12 mouse cellular contexts compared by ENCODE assay signal in genomic region chr1:159660620-159661501, GRCm38 (mm10).
A peak's percentile ranks its signal among the peaks of the same experiment; 100 is the strongest.
DNase-seq lines count a peak whose midpoint lies in the region; ATAC-seq and TF ChIP-seq lines count a peak whose summit lies in the region.
"Had no signal": no experiment of that assay in that cellular context is flagged by ENCODE, and none has a peak within 500 bp of the region (broad histone marks: within the 10 kb centered on the region; RNA-seq: fewer than 3 reads in every experiment).

No protein-coding gene starts in this region.

- DNase-seq in heart, adult 11 months: peak; percentile 87
- no peak for DNase-seq in heart, adult 2 months
- peak; percentile 30 for DNase-seq in adipocyte (ENCODE audit: low spot score)
- DNase-seq in layer of hippocampus, adult 9-11 months: peak; percentile 67
- DNase-seq in kidney, adult 9 months: no peak
- no peak for DNase-seq in retina, postnatal 1 day
- DNase-seq in kidney, postnatal 36 days: no peak
- DNase-seq: gastrocnemius, adult 2 months; lung, embryonic 14.5 days had no signal

- H3K79me2 ChIP-seq in heart, adult 2 months (replicated peaks; ENCODE audit: control insufficient read depth, insufficient read depth, low read length): no peaks in the 10 kb centered on the region

- no peaks in the 10 kb centered on the region for H3K27me3 ChIP-seq in heart, adult 2 months (ENCODE audit: control insufficient read depth, insufficient read depth, low read length)
- H3K27me3 ChIP-seq in midbrain, embryonic 15.5 days (replicated peaks): no peaks in the 10 kb centered on the region
- H3K27me3 ChIP-seq: embryonic facial prominence, embryonic 13.5 days had no signal

- no peak for TF ChIP-seq EP300 in heart, adult 2 months (IDR thresholded peaks at IDR 0.05; ENCODE audit: insufficient read depth, low read depth, low read length)

- H3K4me2 ChIP-seq in midbrain, embryonic 15.5 days: no peak overlapping the region
- H3K4me2 ChIP-seq: embryonic facial prominence, embryonic 13.5 days; lung, embryonic 14.5 days had no signal

- no peak overlapping the region for H3K27ac ChIP-seq in heart, adult 2 months
- H3K27ac ChIP-seq in midbrain, embryonic 15.5 days: no peak overlapping the region
- H3K27ac ChIP-seq: embryonic facial prominence, embryonic 13.5 days; gastrocnemius, adult 2 months had no signal

- ATAC-seq in midbrain, embryonic 15.5 days (replicated peaks): peak; percentile 81
- ATAC-seq: CD4-positive, CD25-positive, alpha-beta regulatory T cell, adult 4 months had no signal

- TF ChIP-seq POLR2A in heart, adult 2 months (IDR thresholded peaks at IDR 0.05; ENCODE audit: insufficient read depth, low read depth, low read length): no peak

- intact Hi-C loops in heart, adult 2 months (cut with DNase I): no loop called here

- no peaks in the 10 kb centered on the region for H3K9me3 ChIP-seq in midbrain, embryonic 15.5 days
- H3K9me3 ChIP-seq: embryonic facial prominence, embryonic 13.5 days had no signal

- H3K9ac ChIP-seq in heart, adult 2 months (ENCODE audit: low read depth, low read length): no peak overlapping the region
- H3K9ac ChIP-seq in midbrain, embryonic 15.5 days: no peak overlapping the region
- H3K9ac ChIP-seq: embryonic facial prominence, embryonic 13.5 days; lung, embryonic 14.5 days had no signal

- H3K36me3 ChIP-seq in heart, adult 2 months (ENCODE audit: control insufficient read depth, insufficient read depth, low read length): no peaks in the 10 kb centered on the region
- H3K36me3 ChIP-seq in midbrain, embryonic 15.5 days (replicated peaks): no peaks in the 10 kb centered on the region
- H3K36me3 ChIP-seq: embryonic facial prominence, embryonic 13.5 days had no signal

- H3K4me3 ChIP-seq in heart, adult 2 months: no peak overlapping the region
- no peak overlapping the region for H3K4me3 ChIP-seq in midbrain, embryonic 15.5 days
- H3K4me3 ChIP-seq: embryonic facial prominence, embryonic 13.5 days; gastrocnemius, adult 2 months had no signal

- no peaks in the 10 kb centered on the region for H3K4me1 ChIP-seq in heart, adult 2 months (ENCODE audit: control insufficient read depth, insufficient read depth, low read length)
- peaks cover 18% of the 10 kb centered on the region for H3K4me1 ChIP-seq in midbrain, embryonic 15.5 days

- 54% methylated on average over 6 of the region's 6 CpGs for WGBS in heart, adult 2 months
- WGBS in midbrain, embryonic 15.5 days: 38% methylated on average over 6 of the region's 6 CpGs

- no peak for TF ChIP-seq CTCF in heart, adult 2 months (IDR thresholded peaks at IDR 0.05)

Comparison
In these comparisons a context has a peak if more than half of its experiments do, and no peak if none do; other contexts are left out.
1. DNase-seq: peak in heart, adult 11 months (single experiment), adipocyte (single experiment) and layer of hippocampus, adult 9-11 months (single experiment); none in heart, adult 2 months (0 of 2), kidney, adult 9 months (single experiment), retina, postnatal 1 day (single experiment) and kidney, postnatal 36 days (0 of 2).